Mouse (Mus musculus): ENCODE data around the gene Ssbp4. TPM values are rescaled to one million over a fixed set of nuclear protein-coding genes. Genes with fewer than 3 reads are reported as not detected.
A peak's percentile ranks its signal among the peaks of the same experiment; 100 is the strongest.

Gene Ssbp4
- polyA plus RNA-seq, 1 experiment, result 181 TPM

DNA sequence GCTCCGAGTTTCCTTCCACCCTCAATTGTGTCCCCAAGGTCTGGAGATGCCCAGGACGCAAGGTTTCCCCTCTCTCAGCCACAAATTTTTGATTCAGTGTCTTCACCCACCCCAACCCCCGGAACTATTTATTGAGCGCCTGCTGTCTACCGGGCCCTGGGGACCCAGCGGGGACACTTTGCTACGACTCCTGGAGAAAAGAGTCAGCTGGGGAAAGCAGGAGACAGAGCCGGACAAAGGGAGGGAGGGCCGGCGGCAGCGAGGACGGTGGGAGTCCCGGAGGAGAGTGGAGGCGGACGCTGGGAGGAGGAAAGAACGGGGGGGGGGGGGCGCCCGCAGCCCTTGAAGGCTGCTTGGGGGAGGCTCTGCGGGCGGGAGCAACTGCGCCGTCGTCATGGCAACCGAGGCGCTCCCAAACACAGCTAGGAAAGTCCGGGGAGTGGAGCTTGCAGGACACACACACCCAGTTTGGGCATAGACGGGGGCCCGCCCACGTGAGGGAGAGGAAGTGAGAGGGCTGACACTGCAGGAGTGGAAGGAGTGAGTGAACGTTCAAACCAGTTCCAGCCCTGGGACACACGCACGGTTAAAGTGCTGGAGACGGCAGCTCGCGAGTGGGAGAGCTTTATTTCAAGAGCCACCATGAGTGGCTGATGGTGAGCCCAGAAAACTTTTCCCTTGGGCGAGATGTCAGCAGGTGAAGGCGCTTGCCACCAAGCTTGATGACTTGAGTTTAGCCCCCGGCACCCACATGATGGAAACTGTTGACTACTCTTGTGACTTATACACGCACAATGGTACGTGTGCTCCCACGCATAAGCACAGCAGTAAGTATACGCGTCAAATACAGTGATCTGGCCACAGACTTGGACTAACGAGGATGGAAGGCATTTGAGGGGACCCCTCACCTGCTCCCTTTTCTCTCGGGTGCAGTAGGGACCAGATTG, 1.4 kb upstream of the Ssbp4 start:
- TF ChIP-seq POLR2A (IDR thresholded peaks at IDR 0.05; ENCODE audit: borderline replicate concordance, insufficient read depth, low read length) (no peak), CTCF (IDR thresholded peaks at IDR 0.05; ENCODE audit: borderline replicate concordance, insufficient read depth, low read depth, low read length) (no peak)
- DNase-seq, result peak in 1 of 2 experiments; percentile 62
- Histone ChIP-seq H3K4me1 (ENCODE audit: control insufficient read depth, insufficient read depth, low read length) (peaks cover 13% of the 10 kb centered on the region), H3K27ac (ENCODE audit: insufficient read depth, low read length) (peak overlapping the region; percentile 37; the same call in 1 of the 2 replicates), H3K4me3 (replicated peaks; ENCODE audit: insufficient read depth, low read depth, low read length) (peak overlapping the region; percentile 17), H3K27me3 (ENCODE audit: control insufficient read depth, insufficient read depth, low read length) (no peaks in the 10 kb centered on the region)
- 1% methylated on average over 41 of the region's 45 CpGs for WGBS

DNA sequence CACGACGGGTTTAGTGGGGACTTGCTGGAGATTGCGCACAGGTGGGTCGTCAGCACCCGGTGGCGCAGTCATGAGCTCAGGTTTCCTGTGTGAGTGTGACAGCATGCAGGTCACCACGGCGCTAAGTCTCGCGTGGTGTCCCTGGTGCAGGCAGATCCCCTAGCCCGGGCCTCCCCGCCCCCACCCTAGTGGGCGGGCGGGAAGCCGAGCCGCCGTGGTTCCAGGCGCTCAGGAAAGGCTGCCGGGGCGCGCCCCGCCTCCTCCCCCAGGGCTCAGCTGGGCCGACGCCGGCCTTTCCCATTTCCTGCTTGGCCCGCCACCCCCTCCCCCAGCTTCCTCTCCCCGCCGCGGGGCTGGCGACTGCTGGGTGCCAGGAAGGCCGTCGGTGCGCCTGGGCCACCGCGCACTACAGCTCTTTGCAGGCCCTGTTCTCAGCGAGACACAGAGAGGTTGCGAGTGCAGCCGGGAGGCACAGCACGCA, 736 bp upstream of the Ssbp4 start:
- peak overlapping the region; percentile 35; the same call in 1 of the 2 replicates for H3K27ac ChIP-seq (ENCODE audit: insufficient read depth, low read length)
- H3K4me3 ChIP-seq (replicated peaks; ENCODE audit: insufficient read depth, low read depth, low read length), result peak overlapping the region; percentile 17
- no peaks in the 10 kb centered on the region for H3K27me3 ChIP-seq (ENCODE audit: control insufficient read depth, insufficient read depth, low read length)
- WGBS, result 1% methylated on average over 38 of the region's 39 CpGs
- peaks cover 13% of the 10 kb centered on the region for H3K4me1 ChIP-seq (ENCODE audit: control insufficient read depth, insufficient read depth, low read length)
- peak; percentile 48 to 52 for DNase-seq
- TF ChIP-seq POLR2A (IDR thresholded peaks at IDR 0.05; ENCODE audit: borderline replicate concordance, insufficient read depth, low read length), result no peak
- no peak for TF ChIP-seq CTCF (IDR thresholded peaks at IDR 0.05; ENCODE audit: borderline replicate concordance, insufficient read depth, low read depth, low read length)

DNA sequence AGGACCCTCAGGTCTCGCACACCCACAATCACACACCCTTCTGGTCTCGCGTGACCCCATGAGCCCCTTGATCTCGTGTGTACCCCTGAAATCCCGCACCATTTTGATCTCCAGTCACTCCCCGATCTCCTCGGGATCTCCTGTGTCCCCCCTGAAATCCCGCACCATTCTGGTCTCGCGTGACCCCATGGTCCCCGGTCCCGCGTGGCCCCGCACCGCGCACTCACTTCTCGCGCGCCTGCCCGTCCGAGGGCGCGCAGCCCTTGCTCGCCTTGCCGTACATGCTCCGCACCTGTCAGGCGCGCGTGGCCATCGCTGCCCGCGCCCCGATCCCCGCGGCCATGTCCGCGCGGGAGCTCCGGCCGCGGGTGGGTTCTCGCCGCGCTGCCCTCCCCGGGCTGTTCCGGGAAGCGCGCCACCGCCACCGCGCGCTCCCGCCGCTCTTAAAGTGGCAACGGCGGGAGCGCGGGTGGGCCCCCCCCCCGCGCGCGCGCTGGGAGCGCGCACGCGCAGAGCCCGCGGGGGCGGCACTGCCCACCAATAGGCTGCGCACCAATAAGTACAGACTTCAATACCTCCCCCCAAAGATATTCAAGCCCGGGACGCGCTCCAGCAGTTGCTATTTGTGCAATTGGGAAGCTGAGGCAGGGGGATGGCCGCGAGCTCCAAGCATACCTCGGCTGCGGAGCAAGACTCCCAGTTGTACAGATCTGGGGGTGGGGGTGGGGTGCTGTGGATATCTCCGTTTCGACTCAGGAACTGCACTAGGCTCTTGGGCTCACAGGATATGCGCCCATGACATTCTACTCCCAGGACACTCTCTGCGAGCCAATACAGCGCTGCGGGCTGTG, 549 bp downstream of the Ssbp4 start:
- 1% methylated on average over 84 of the region's 84 CpGs for WGBS
- TF ChIP-seq CTCF (IDR thresholded peaks at IDR 0.05; ENCODE audit: borderline replicate concordance, insufficient read depth, low read depth, low read length) (no peak), POLR2A (IDR thresholded peaks at IDR 0.05; ENCODE audit: borderline replicate concordance, insufficient read depth, low read length) (peak; percentile 67; the same call in 1 of the 2 replicates)
- H3K27ac ChIP-seq (ENCODE audit: insufficient read depth, low read length), result peak overlapping the region; percentile 80
- H3K4me3 ChIP-seq (replicated peaks; ENCODE audit: insufficient read depth, low read depth, low read length), result peak overlapping the region; percentile 97
- peaks cover 13% of the 10 kb centered on the region for H3K4me1 ChIP-seq (ENCODE audit: control insufficient read depth, insufficient read depth, low read length)
- H3K27me3 ChIP-seq (ENCODE audit: control insufficient read depth, insufficient read depth, low read length), result no peaks in the 10 kb centered on the region
- peak; percentile 65 to 68 for DNase-seq

DNA sequence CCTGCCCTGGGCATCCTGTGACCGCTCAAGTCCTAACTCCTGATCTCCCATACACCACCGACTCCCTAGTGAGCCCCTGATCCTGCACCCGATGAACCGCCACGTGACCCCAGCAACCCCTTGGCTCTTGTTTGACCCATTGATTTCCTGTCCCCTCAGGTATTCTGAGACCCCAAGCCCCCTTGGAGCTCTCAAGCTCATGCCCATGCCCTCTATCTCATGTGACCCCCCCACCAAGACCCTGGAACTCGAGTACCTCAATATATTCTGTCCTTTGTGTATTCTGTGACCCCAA, 1.1 kb downstream of the Ssbp4 start:
- H3K27me3 ChIP-seq (ENCODE audit: control insufficient read depth, insufficient read depth, low read length), result no peaks in the 10 kb centered on the region
- peaks cover 13% of the 10 kb centered on the region for H3K4me1 ChIP-seq (ENCODE audit: control insufficient read depth, insufficient read depth, low read length)
- peak overlapping the region; percentile 80; the same call in 1 of the 2 replicates for H3K27ac ChIP-seq (ENCODE audit: insufficient read depth, low read length)
- H3K4me3 ChIP-seq (replicated peaks; ENCODE audit: insufficient read depth, low read depth, low read length), result peak overlapping the region; percentile 97
- peak in 1 of 2 experiments; percentile 31 for DNase-seq
- no peak for TF ChIP-seq POLR2A (IDR thresholded peaks at IDR 0.05; ENCODE audit: borderline replicate concordance, insufficient read depth, low read length)
- no peak for TF ChIP-seq CTCF (IDR thresholded peaks at IDR 0.05; ENCODE audit: borderline replicate concordance, insufficient read depth, low read depth, low read length)
- 12% methylated on average over 6 of the region's 6 CpGs for WGBS

DNA sequence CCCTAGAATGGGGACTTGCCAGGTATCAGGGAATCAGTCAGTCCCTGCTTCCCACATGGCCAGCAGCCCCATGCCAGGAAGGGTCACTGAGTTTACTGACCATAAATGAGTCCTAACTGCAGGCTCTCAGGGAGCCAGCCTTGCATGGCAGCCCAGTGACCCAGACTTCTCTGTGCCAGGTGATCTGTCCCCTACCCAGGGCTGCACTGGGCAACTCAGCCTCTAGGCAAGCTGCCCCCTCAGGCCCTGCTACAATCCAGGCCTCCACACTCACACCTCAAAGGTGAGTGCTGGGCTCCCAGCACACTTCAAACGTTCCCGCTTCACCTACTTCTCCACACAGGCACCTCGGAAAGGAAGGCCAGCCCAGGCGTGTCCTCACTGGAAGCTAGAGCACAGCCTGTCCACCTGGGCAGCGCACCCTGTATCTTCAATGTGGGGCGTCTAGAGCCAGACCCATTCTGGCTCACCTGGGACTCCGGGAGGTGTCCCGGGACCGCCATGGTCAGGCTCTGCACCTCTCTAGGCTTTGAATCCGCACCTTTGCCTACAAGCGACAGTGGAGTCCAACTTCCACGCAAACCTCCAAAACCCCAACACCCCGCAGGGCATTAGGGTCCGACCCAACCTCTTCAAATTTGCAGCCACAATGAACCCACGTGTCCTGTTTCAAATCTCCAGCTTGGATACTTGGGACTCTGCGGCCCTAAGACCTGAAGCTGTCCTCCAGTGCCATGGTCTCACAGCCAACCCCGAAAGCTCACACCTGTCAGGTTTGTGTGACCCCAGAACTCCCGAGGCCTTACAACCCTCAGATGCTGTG, 1.7 kb downstream of the Ssbp4 start:
- DNase-seq, result peak in 1 of 2 experiments; percentile 49
- Histone ChIP-seq H3K27me3 (ENCODE audit: control insufficient read depth, insufficient read depth, low read length) (no peaks in the 10 kb centered on the region), H3K4me3 (replicated peaks; ENCODE audit: insufficient read depth, low read depth, low read length) (peak overlapping the region; percentile 97), H3K27ac (ENCODE audit: insufficient read depth, low read length) (0 out of 2 replicates have a peak overlapping the region, but pooled peaks have one; percentile 80), H3K4me1 (ENCODE audit: control insufficient read depth, insufficient read depth, low read length) (peaks cover 13% of the 10 kb centered on the region)
- WGBS, result 46% methylated on average over 18 of the region's 18 CpGs
- TF ChIP-seq POLR2A (IDR thresholded peaks at IDR 0.05; ENCODE audit: borderline replicate concordance, insufficient read depth, low read length) (no peak), CTCF (IDR thresholded peaks at IDR 0.05; ENCODE audit: borderline replicate concordance, insufficient read depth, low read depth, low read length) (no peak)

DNA sequence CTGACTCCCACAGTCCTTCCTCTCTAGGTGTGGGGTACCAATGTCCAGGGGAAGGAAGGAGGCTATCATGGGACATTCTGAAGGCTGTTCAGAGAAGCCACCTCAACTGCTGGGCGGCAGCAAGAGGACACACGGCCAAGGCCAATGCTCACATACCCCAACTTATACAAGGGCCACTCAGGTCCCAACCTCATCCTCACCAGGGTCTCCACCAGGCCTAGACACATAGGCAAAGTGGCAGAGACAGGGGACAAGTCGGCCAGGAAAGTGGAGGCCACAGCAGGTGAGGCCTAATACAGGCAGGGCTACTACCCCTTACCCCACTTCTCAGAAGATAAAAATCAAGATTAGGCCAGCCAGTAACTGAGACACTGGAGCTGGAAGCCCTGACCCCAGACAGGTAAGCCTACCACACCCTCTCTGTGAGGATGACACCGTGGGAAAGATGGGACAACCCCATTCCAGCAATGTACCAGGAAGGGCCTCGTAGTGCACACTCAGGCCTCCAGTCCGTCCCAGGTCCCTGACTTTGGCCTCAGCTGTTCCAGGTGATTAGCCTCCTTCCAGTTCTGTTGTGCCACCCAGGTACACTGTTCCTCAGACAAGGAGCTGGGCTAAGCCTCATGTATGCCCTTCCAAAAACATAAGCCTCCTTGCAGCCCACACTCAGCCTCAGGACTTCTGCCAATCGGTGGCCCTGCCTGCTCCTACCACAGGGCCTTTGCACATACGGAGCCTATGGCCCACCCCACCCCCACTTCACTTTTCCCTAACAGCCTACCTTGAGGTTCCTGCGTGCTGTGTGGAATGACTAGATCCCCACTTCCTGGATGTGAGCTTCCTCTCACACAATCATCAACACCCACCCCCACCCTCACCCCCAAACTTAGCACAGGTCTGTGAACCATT, 2.5 kb downstream of the Ssbp4 start:
- no peaks in the 10 kb centered on the region for H3K27me3 ChIP-seq (ENCODE audit: control insufficient read depth, insufficient read depth, low read length)
- TF ChIP-seq POLR2A (IDR thresholded peaks at IDR 0.05; ENCODE audit: borderline replicate concordance, insufficient read depth, low read length), result no peak
- no peak for TF ChIP-seq CTCF (IDR thresholded peaks at IDR 0.05; ENCODE audit: borderline replicate concordance, insufficient read depth, low read depth, low read length)
- no peak overlapping the region for H3K4me3 ChIP-seq (replicated peaks; ENCODE audit: insufficient read depth, low read depth, low read length)
- no peak overlapping the region for H3K27ac ChIP-seq (ENCODE audit: insufficient read depth, low read length)
- peaks cover 13% of the 10 kb centered on the region for H3K4me1 ChIP-seq (ENCODE audit: control insufficient read depth, insufficient read depth, low read length)
- 86% methylated on average over 9 of the region's 9 CpGs for WGBS
- DNase-seq, result no peak

All from cerebellum, adult 2 months (tissue).